ENCODE assay signal across 14 mouse cellular contexts in genomic region chr6:86624074-86625030, GRCm38 (mm10). TPM values are rescaled to one million over a fixed set of nuclear protein-coding genes. Genes with fewer than 3 reads are reported as not detected.
DNase-seq lines count a peak whose midpoint lies in the region; ATAC-seq and TF ChIP-seq lines count a peak whose summit lies in the region.
"Had no signal": no experiment of that assay in that cellular context is flagged by ENCODE, and none has a peak within 500 bp of the region (broad histone marks: within the 10 kb centered on the region; RNA-seq: fewer than 3 reads in every experiment).

No protein-coding gene starts in this region.

- H3K27me3 ChIP-seq in heart, embryonic 16.5 days (ENCODE audit: control insufficient read depth, insufficient read depth, low read length): no peaks in the 10 kb centered on the region
- no peaks in the 10 kb centered on the region; the same call in 1 of the 2 replicates for H3K27me3 ChIP-seq in heart, embryonic 11.5 days (ENCODE audit: control insufficient read depth, insufficient read depth, low read length)
- H3K27me3 ChIP-seq in limb, embryonic 11.5 days (ENCODE audit: control insufficient read depth, insufficient read depth, low read length): 0 out of 2 replicates have a peak, but pooled peaks cover 3% of the 10 kb centered on the region

- H3K4me2 ChIP-seq in heart, embryonic 16.5 days (ENCODE audit: low read depth, low read length): no peak overlapping the region
- H3K4me2 ChIP-seq in heart, embryonic 11.5 days: no peak overlapping the region
- no peak overlapping the region for H3K4me2 ChIP-seq in limb, embryonic 11.5 days (ENCODE audit: low read depth, severe bottlenecking)
- H3K4me2 ChIP-seq: liver, embryonic 15.5 days had no signal

- H3K4me1 ChIP-seq in heart, embryonic 16.5 days (ENCODE audit: control insufficient read depth, insufficient read depth, low read length): peaks cover 9% of the 10 kb centered on the region
- H3K4me1 ChIP-seq in heart, embryonic 11.5 days (ENCODE audit: control insufficient read depth, insufficient read depth, low read length): no peaks in the 10 kb centered on the region; the same call in 1 of the 2 replicates
- H3K4me1 ChIP-seq in cortical plate, adult 2 months (ENCODE audit: control insufficient read depth, insufficient read depth, low read length): peaks cover 4% of the 10 kb centered on the region
- peaks cover 14% of the 10 kb centered on the region for H3K4me1 ChIP-seq in limb, embryonic 11.5 days (ENCODE audit: control insufficient read depth, insufficient read depth, low read length)
- H3K4me1 ChIP-seq: liver, embryonic 15.5 days had no signal

- no peaks in the 10 kb centered on the region for H3K36me3 ChIP-seq in heart, embryonic 16.5 days (ENCODE audit: control insufficient read depth, insufficient read depth)
- no peaks in the 10 kb centered on the region for H3K36me3 ChIP-seq in heart, embryonic 11.5 days (ENCODE audit: control insufficient read depth, insufficient read depth, low read length)
- H3K36me3 ChIP-seq in limb, embryonic 11.5 days (ENCODE audit: control insufficient read depth, insufficient read depth, low read length): no peaks in the 10 kb centered on the region
- H3K36me3 ChIP-seq: liver, embryonic 15.5 days had no signal

- no peak overlapping the region for H3K4me3 ChIP-seq in heart, embryonic 16.5 days (ENCODE audit: low read length)
- H3K4me3 ChIP-seq in heart, embryonic 11.5 days (ENCODE audit: low read depth, low read length): no peak overlapping the region
- no peak overlapping the region for H3K4me3 ChIP-seq in cortical plate, adult 2 months (ENCODE audit: insufficient read depth, low read length)
- H3K4me3 ChIP-seq in limb, embryonic 11.5 days (ENCODE audit: low read depth, low read length): no peak overlapping the region
- H3K4me3 ChIP-seq: liver, embryonic 15.5 days had no signal

- no peak for TF ChIP-seq CTCF in brain, embryonic 14.5 days (IDR thresholded peaks at IDR 0.05; ENCODE audit: borderline replicate concordance, extremely low read depth, insufficient read depth, insufficient read length)
- TF ChIP-seq CTCF in cortical plate, adult 2 months (IDR thresholded peaks at IDR 0.05; ENCODE audit: extremely low read depth, insufficient read depth, low read length): 0 out of 2 replicates have a peak, but pooled peaks have one; percentile 13

- WGBS in heart, embryonic 16.5 days: 50% methylated on average over 18 of the region's 18 CpGs
- WGBS in heart, embryonic 11.5 days (ENCODE audit: insufficient replicate concordance): 56% methylated on average over 18 of the region's 18 CpGs
- WGBS in limb, embryonic 11.5 days: 41% methylated on average over 18 of the region's 18 CpGs

- H3K9ac ChIP-seq in heart, embryonic 16.5 days (ENCODE audit: low read length): 0 out of 2 replicates have a peak overlapping the region, but pooled peaks have one; percentile 45
- no peak overlapping the region for H3K9ac ChIP-seq in heart, embryonic 11.5 days (ENCODE audit: low read depth, low read length)
- no peak overlapping the region for H3K9ac ChIP-seq in limb, embryonic 11.5 days (ENCODE audit: low read length)
- H3K9ac ChIP-seq: liver, embryonic 15.5 days had no signal

- H3K9me3 ChIP-seq in heart, embryonic 16.5 days (replicated peaks; ENCODE audit: control insufficient read depth, low read length): no peaks in the 10 kb centered on the region
- no peaks in the 10 kb centered on the region for H3K9me3 ChIP-seq in heart, embryonic 11.5 days (replicated peaks; ENCODE audit: control insufficient read depth, low read length)
- no peaks in the 10 kb centered on the region for H3K9me3 ChIP-seq in limb, embryonic 11.5 days (ENCODE audit: control insufficient read depth, low read length)
- H3K9me3 ChIP-seq: liver, embryonic 15.5 days had no signal

- no peak for ATAC-seq in heart, embryonic 16.5 days (replicated peaks; ENCODE audit: extremely low read depth, insufficient read depth, low FRiP score)
- no peak for ATAC-seq in heart, embryonic 11.5 days (replicated peaks; ENCODE audit: insufficient number of reproducible peaks, low FRiP score, low TSS enrichment)
- peak; percentile 55; the same call in 1 of the 2 replicates for ATAC-seq in limb, embryonic 11.5 days (ENCODE audit: insufficient number of reproducible peaks, low FRiP score, low TSS enrichment, low read depth)
- no peak for ATAC-seq in monocyte, adult 5-6 weeks (replicated peaks; ENCODE audit: insufficient number of reproducible peaks, low FRiP score, low TSS enrichment, poor library complexity, severe bottlenecking)

- peak overlapping the region; percentile 3; the same call in 1 of the 2 replicates for H3K27ac ChIP-seq in heart, embryonic 16.5 days (ENCODE audit: low read length)
- no peak overlapping the region for H3K27ac ChIP-seq in heart, embryonic 11.5 days (ENCODE audit: low read depth, low read length)
- no peak overlapping the region for H3K27ac ChIP-seq in cortical plate, adult 2 months (ENCODE audit: insufficient read depth, low read length)
- H3K27ac ChIP-seq in limb, embryonic 11.5 days (replicated peaks; ENCODE audit: low read depth, low read length): peak overlapping the region; percentile 33; the same call in 1 of the 2 replicates
- H3K27ac ChIP-seq: liver, embryonic 15.5 days had no signal

- DNase-seq in brain, embryonic 14.5 days (ENCODE audit: low read depth): peak; percentile 46
- peak; percentile 81 for DNase-seq in limb, embryonic 11.5 days (ENCODE audit: low spot score)
- no peak for DNase-seq in spleen, postnatal 36 days (ENCODE audit: low spot score in 2 of 2)
- no peak for DNase-seq in MN1 (ENCODE audit: low spot score)
- DNase-seq: adrenal gland, adult 2 months; kidney, adult 2 months; thymus, postnatal 14 days had no signal

- no peak for TF ChIP-seq POLR2A in brain, embryonic 14.5 days (IDR thresholded peaks at IDR 0.05; ENCODE audit: borderline replicate concordance, extremely low read depth, insufficient read depth, insufficient read length, poor library complexity, severe bottlenecking)
- TF ChIP-seq POLR2A in cortical plate, adult 2 months (IDR thresholded peaks at IDR 0.05; ENCODE audit: extremely low read depth, insufficient read depth, low read length): no peak

RNA-seq across cellular contexts. Expression of gene Asprv1, which starts 3.6 kb away (rescaled TPM):
- polyA plus RNA-seq in heart, embryonic 16.5 days (2015; fragmentation: Nextera tagmentation; extraction: Ambion mirVana): 0.64 and 0.86 TPM in 2 replicates
- not detected in 2 replicates for polyA plus RNA-seq in heart, embryonic 11.5 days (2014; fragmentation: Nextera tagmentation; extraction: Ambion mirVana)
- polyA plus RNA-seq in brain, embryonic 14.5 days (2012; rRNA removed): 2.0 and 3.3 TPM in 2 replicates
- polyA plus RNA-seq in cortical plate, adult 2 months (2012; rRNA removed): 3.0 and 4.0 TPM in 2 replicates
- 0.99 and 1.3 TPM in 2 replicates for polyA plus RNA-seq in limb, embryonic 11.5 days (2014; fragmentation: Nextera tagmentation; extraction: Ambion mirVana)
- 0.29 to 0.96 TPM in 2 of 3 replicates, not detected in the other for total RNA-seq in monocyte, adult 5-6 weeks (2017)
- total RNA-seq: adrenal gland, adult 2 months; CH12.LX; heart, adult 18-20 months had no signal

RNA-seq across cellular contexts. Expression of gene Mxd1, which starts 44.6 kb away (rescaled TPM):
- 8.8 and 9.4 TPM in 2 replicates for polyA plus RNA-seq in heart, embryonic 16.5 days (2015; fragmentation: Nextera tagmentation; extraction: Ambion mirVana)
- 9.5 and 12.6 TPM in 2 replicates for polyA plus RNA-seq in heart, embryonic 11.5 days (2014; fragmentation: Nextera tagmentation; extraction: Ambion mirVana)
- polyA plus RNA-seq in brain, embryonic 14.5 days (2012; rRNA removed): 19.3 and 24.0 TPM in 2 replicates
- 20.6 and 20.8 TPM in 2 replicates for polyA plus RNA-seq in cortical plate, adult 2 months (2012; rRNA removed)
- polyA plus RNA-seq in limb, embryonic 11.5 days (2014; fragmentation: Nextera tagmentation; extraction: Ambion mirVana): 12.8 and 13.4 TPM in 2 replicates
- 87.4 to 128 TPM (median 90.9 TPM) in 3 replicates for total RNA-seq in monocyte, adult 5-6 weeks (2017)

RNA-seq across cellular contexts. Expression of gene Snrnp27, which starts 60.0 kb away (rescaled TPM):
- polyA plus RNA-seq in heart, embryonic 16.5 days (2015; fragmentation: Nextera tagmentation; extraction: Ambion mirVana): 61.1 and 81.8 TPM in 2 replicates
- polyA plus RNA-seq in heart, embryonic 11.5 days (2014; fragmentation: Nextera tagmentation; extraction: Ambion mirVana): 97.6 and 109 TPM in 2 replicates
- 46.9 and 52.6 TPM in 2 replicates for polyA plus RNA-seq in brain, embryonic 14.5 days (2012; rRNA removed)
- 55.2 and 59.4 TPM in 2 replicates for polyA plus RNA-seq in cortical plate, adult 2 months (2012; rRNA removed)
- 152 and 154 TPM in 2 replicates for polyA plus RNA-seq in limb, embryonic 11.5 days (2014; fragmentation: Nextera tagmentation; extraction: Ambion mirVana)
- 67.2 to 70.2 TPM (median 68.0 TPM) in 3 replicates for total RNA-seq in monocyte, adult 5-6 weeks (2017)

Comparison
In these comparisons a context has a peak if more than half of its experiments do, and no peak if none do; other contexts are left out.
1. H3K27ac ChIP-seq: peak in heart, embryonic 16.5 days (single experiment) and limb, embryonic 11.5 days (single experiment); none in heart, embryonic 11.5 days (single experiment) and cortical plate, adult 2 months (single experiment).
2. DNase-seq: peak in brain, embryonic 14.5 days (single experiment) and limb, embryonic 11.5 days (single experiment); none in spleen, postnatal 36 days (0 of 2) and MN1 (single experiment).